Mouse (Mus musculus) heart, postnatal 0 days (tissue): ENCODE results near the gene Plch1. TPM values are rescaled to one million over a fixed set of nuclear protein-coding genes. Genes with fewer than 3 reads are reported as not detected.

Experiments
- ATAC-seq: fragments of 200-750 bp; cut with Nextera tagmentation; 2 replicates; pipeline ENCODE4 v1.8.0; 2017; ENCODE audit warnings: low read depth, moderate number of reproducible peaks, moderate library complexity; ENCODE audit not compliant: insufficient read depth
- DNase-seq: peaks from one replicate; pipeline ENCODE4 v3.0.0-alpha.2; 2016; ENCODE audit warnings: low spot score
- H3K27ac ChIP-seq: fragments of 300-500 bp; sonication (generic); 2 replicates; pipeline ENCODE4 v1.5.1; 2014; ENCODE audit warnings: low read depth, mild to moderate bottlenecking
- H3K27me3 ChIP-seq: fragments of 300-500 bp; sonication (generic); 2 replicates; pipeline ENCODE4 v1.6.1; 2014; ENCODE audit warnings: low read length, mixed read lengths; ENCODE audit not compliant: control insufficient read depth, insufficient read depth
- H3K36me3 ChIP-seq: fragments of 300-500 bp; sonication (generic); replicated peaks from 2 replicates; pipeline ENCODE4 v1.6.1; 2014; ENCODE audit warnings: low read length, mixed read lengths; ENCODE audit not compliant: control insufficient read depth, insufficient read depth
- H3K4me1 ChIP-seq: fragments of 300-500 bp; sonication (generic); 2 replicates; pipeline ENCODE4 v1.6.1; 2014; ENCODE audit warnings: antibody characterized with exemption; ENCODE audit not compliant: control insufficient read depth, insufficient read depth
- H3K4me2 ChIP-seq: fragments of 300-500 bp; sonication (generic); 2 replicates; pipeline ENCODE4 v1.6.1; 2014; ENCODE audit warnings: low read depth, mild to moderate bottlenecking, low read length, moderate library complexity
- H3K4me3 ChIP-seq: fragments of 300-500 bp; sonication (generic); 2 replicates; pipeline ENCODE4 v1.5.1; 2014; ENCODE audit warnings: low read depth, low read length
- H3K9ac ChIP-seq: fragments of 300-500 bp; sonication (generic); replicated peaks from 2 replicates; pipeline ENCODE4 v1.6.1; 2014; ENCODE audit warnings: low read depth, low read length, mixed read lengths
- H3K9me3 ChIP-seq: fragments of 300-500 bp; sonication (generic); replicated peaks from 2 replicates; pipeline ENCODE4 v1.6.1; 2016; ENCODE audit warnings: low read length; ENCODE audit not compliant: control insufficient read depth
- CTCF ChIP-seq: IDR thresholded peaks from 2 replicates; pipeline ENCODE4 v1.5.1; 2016; ENCODE audit warnings: antibody characterized with exemption, control low read depth, low read depth
- EP300 ChIP-seq: IDR thresholded peaks from 2 replicates; pipeline ENCODE4 v1.6.1; 2016; ENCODE audit warnings: antibody characterized with exemption, low read depth
- WGBS: fragments of 180-500 bp; shearing (Covaris S2); extraction: QIAGEN DNeasy Blood & Tissue Kit; methylation state at CpG from one replicate; pipeline ENCODE4 v1.1.7; 2014; 5-methylcytosine and 5-hydroxymethylcytosine counted together
- polyA plus RNA-seq: library from polyadenylated mRNA; unstranded; fragments of >200 nt; fragmentation: Nextera tagmentation; extraction: Ambion mirVana; gene quantifications from 2 replicates; pipeline ENCODE4 v1.2.1, GENCODE M21; 2015
- total RNA-seq: library from RNA; depleted of rRNA; stranded (reverse); fragments of >200 nt; gene quantifications from 2 replicates; pipeline ENCODE4 v1.2.3, GENCODE M21; 2014; ENCODE audit warnings: low replicate concordance

Plch1 gene
- total and polyA plus RNA-seq, 2 experiments from 2014 or later: 0.14 TPM; not detected in 1

DNA sequence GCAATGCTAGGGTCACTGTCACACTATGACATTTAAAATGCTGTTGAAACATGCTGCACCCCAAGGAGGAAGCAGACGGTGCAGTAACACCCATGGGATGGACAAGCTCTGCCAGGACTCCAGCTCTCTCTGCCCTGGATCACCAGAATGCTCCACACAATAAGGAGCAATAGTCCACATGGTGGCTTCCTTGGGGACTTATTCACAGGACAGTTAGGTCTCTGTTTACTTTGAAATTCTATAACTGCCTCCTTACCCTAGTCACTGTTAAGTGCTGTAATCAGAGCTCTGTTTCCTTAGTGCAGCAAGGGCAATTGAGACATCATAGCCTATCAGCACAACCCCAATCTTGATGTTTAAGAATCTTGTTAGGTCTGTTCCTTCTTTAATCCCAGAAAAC is 92.4 kb downstream of the Plch1 start:
- Histone ChIP-seq H3K9ac (no peak overlapping the region), H3K9me3 (no peaks in the 10 kb centered on the region), H3K4me1 (no peaks in the 10 kb centered on the region), H3K27ac (no peak overlapping the region), H3K4me3 (no peak overlapping the region), H3K36me3 (no peaks in the 10 kb centered on the region), H3K27me3 (no peaks in the 10 kb centered on the region), H3K4me2 (no peak overlapping the region)
- 32% methylated on average over 1 of the region's 1 CpGs for WGBS
- no peak for TF ChIP-seq CTCF
- no peak for TF ChIP-seq EP300
- ATAC-seq (no peak), DNase-seq (no peak)

DNA sequence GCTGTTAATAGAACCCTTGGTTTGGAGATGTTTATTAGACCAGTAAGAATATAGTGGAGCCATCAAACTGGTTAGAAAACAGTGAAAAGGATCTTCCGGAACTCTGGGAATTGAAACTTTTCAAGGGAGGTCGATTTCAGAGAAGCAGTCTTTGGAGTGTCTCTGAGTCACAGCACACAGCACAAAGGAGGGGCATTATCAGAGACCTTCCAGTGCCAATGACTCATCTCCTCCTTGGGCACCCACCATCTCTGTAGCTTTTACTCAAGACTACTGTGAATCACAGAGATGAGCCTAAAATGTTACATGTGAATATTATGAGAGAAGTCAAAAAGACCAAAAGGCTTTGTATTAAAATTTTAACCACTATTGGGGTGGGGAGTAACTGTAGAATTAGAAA is 93.8 kb downstream of the Plch1 start:
- TF ChIP-seq CTCF (no peak), EP300 (no peak)
- 78% methylated on average over 2 of the region's 2 CpGs for WGBS
- ATAC-seq: no peak

DNA sequence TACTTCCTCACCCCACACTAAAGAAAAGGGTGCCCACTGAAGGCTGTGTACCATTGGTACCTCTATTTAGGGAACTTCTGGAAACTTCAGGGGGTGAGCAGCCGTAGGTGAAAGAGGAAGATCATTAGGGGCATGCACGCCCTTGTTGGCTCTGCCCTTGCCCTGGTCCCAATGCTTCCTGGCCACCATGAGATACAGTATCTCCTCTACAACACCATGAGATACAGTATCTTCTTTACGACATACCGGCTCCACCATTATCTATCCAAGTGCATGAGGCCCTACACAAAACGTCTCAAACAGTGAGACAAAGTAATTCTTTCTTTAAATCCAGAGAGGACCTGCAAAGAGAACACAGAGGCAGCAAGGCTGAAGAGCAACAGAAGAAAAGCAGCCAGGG is 98.6 kb downstream of the Plch1 start:
- WGBS: 36% methylated on average over 5 of the region's 5 CpGs
- no peak overlapping the region for H3K27ac ChIP-seq
- no peaks in the 10 kb centered on the region for H3K9me3 ChIP-seq
- H3K4me3 ChIP-seq: no peak overlapping the region
- H3K4me1 ChIP-seq: no peaks in the 10 kb centered on the region
- TF ChIP-seq CTCF (no peak), EP300 (no peak)
- ATAC-seq: no peak
- no peaks in the 10 kb centered on the region for H3K36me3 ChIP-seq
- H3K9ac ChIP-seq: no peak overlapping the region
- H3K27me3 ChIP-seq: no peaks in the 10 kb centered on the region
- no peak overlapping the region for H3K4me2 ChIP-seq
- no peak for DNase-seq

More for the DNA sequence above, 93.8 kb downstream of the Plch1 start:
- H3K27ac ChIP-seq: no peak overlapping the region
- H3K4me3 ChIP-seq: no peak overlapping the region
- no peaks in the 10 kb centered on the region for H3K27me3 ChIP-seq
- DNase-seq: no peak
- H3K9ac ChIP-seq: no peak overlapping the region
- H3K4me2 ChIP-seq: no peak overlapping the region
- no peaks in the 10 kb centered on the region for H3K4me1 ChIP-seq
- no peaks in the 10 kb centered on the region for H3K36me3 ChIP-seq
- no peaks in the 10 kb centered on the region for H3K9me3 ChIP-seq

DNA sequence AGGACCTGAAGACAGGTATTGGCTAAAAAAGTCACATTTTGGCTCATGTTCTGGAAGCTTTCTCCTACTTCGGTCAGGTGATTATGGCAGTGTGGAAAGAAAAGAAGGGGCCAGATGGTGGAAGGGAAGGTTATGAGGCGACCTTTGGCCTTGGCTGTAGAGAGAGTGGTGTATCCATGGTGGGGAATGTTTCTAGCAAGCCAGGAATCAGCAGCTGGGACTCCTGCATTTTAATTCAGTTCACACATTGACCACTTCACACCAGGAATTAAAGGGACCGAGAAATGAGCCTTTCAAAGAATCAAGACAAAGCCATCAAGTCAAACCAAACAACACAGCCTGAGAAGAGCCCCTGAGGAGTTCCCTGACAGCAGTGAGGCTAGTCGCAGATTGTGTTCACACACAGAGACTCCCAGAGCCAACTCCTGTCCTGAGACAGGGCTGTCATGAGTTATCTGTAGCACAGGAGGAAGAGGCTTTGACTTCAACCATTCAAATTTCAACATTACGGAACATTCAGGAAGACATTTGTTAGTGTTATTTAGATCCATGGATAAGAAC is 112.4 kb downstream of the Plch1 start:
- Histone ChIP-seq H3K27ac (no peak overlapping the region), H3K27me3 (no peaks in the 10 kb centered on the region), H3K4me3 (no peak overlapping the region), H3K4me2 (no peak overlapping the region), H3K9me3 (no peaks in the 10 kb centered on the region), H3K9ac (no peak overlapping the region), H3K36me3 (no peaks in the 10 kb centered on the region), H3K4me1 (no peaks in the 10 kb centered on the region)
- DNase-seq (no peak), ATAC-seq (no peak)
- WGBS: 60% methylated on average over 5 of the region's 5 CpGs
- no peak for TF ChIP-seq EP300

DNA sequence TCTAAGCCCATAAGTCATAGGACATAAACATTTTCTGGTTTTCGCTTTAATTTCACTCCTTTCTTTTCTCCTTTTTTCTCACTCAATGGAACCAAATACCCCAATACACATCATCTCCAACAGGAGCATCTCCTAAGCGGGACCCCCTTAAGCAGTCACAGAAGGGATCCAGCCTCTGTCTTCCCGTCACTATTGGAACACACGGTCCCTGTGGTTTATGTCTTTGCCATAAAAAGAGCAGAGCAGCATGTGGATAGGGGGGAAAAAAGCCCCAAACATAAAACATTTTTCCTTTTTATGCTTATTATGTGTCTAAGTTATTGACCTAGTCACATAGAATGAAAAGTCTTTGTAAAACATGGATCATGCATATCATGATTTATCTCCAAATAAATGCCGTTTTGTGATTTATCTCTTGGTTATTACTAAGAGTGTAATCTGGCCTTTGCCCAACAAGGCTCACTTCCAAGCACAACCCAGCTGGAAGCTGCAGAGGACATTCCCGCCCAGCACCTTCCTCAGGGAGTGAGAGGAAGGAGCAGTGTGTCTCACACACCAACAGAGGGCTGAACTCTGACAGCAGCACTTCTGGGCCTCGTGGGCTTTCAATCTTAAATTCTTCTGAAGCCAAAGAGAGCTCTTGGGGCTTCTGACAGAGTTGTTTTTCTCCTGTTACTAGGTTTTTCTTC is 126.5 kb downstream of the Plch1 start:
- H3K27ac ChIP-seq: no peak overlapping the region
- no peak overlapping the region for H3K9ac ChIP-seq
- H3K4me2 ChIP-seq: no peak overlapping the region
- WGBS: 58% methylated on average over 7 of the region's 7 CpGs
- H3K4me1 ChIP-seq: no peaks in the 10 kb centered on the region
- ATAC-seq (no peak), DNase-seq (no peak)
- H3K9me3 ChIP-seq: no peaks in the 10 kb centered on the region
- no peaks in the 10 kb centered on the region for H3K36me3 ChIP-seq
- TF ChIP-seq EP300 (no peak), CTCF (no peak)
- H3K27me3 ChIP-seq: no peaks in the 10 kb centered on the region
- H3K4me3 ChIP-seq: no peak overlapping the region

DNA sequence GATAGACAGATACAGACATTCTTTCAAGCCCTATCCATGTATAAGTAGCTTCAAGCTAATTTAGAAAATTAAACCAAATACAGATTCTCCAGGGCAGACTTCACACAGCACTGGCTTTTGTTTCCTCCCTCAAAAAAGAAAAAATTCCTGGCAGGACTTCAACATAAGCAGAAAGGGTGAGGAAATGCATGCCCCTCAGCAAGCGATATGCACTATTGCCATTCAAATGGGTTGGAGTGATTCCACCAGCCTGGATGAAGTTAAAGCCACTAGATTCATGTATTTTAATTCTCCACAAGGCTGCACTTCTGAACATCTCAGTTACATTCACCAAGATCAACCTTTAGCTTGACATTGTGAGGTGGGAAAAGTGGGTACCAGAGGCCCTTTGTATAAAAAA is 138.5 kb downstream of the Plch1 start:
- no peak overlapping the region for H3K9ac ChIP-seq
- no peak overlapping the region for H3K4me2 ChIP-seq
- DNase-seq (no peak), ATAC-seq (no peak)
- no peaks in the 10 kb centered on the region for H3K4me1 ChIP-seq
- WGBS: 46% methylated on average over 1 of the region's 1 CpGs
- H3K9me3 ChIP-seq: no peaks in the 10 kb centered on the region
- no peak overlapping the region for H3K27ac ChIP-seq
- TF ChIP-seq CTCF (no peak), EP300 (no peak)
- H3K4me3 ChIP-seq: no peak overlapping the region
- no peaks in the 10 kb centered on the region for H3K36me3 ChIP-seq
- no peaks in the 10 kb centered on the region for H3K27me3 ChIP-seq
